Mouse (Mus musculus): ENCODE results near the gene Usp34.
"Not testable (repeated sequence)": the region's sequence is repeated elsewhere in the genome, so short reads cannot be mapped to it uniquely, and the experiment has no call there.

Gene Usp34

DNA sequence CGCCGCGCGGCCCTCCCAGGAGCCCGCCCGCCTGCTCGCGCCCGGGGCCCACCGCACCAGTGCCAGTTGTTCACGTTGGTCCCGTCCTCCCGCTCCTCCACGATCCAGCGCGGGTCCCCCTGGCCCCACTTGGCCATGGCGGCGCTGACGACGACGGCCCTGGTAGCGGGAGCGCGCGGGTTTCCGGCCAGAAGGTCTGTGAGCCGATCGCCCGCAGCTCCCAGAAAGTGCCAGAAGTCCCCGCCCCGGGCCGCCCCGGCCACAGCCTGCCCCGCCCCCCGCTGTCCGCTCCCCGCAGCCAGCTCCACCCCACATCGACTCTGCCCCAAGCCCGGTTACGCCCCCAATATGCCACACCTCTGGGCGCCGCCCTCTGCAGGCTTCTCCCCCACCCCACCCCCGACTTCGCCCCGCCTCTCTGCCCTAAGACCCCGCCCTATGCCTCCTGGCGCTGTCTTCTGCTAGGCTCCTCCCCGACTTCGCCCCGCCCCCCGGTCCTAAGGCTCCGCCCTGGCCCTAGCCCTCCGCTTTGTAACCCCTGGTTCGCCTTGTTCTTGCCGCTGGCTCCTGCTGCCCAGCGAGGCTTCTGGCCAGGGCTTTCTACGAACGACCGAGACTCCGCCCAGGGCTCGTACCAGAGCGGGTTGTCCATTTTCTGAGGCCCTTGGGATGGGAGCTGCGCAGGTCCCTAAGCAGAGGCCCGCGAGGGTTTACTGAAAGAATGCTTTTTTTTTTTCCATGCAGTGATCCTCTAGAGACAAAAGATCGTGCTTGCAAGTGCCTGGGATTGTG lies 191.2 kb downstream of the Usp34 start, which contains the start of gene Ahsa2:
Gene Ahsa2, minus strand, starts transcription at position 313 of the 792 bp plus-strand sequence.
- DNase-seq (ENCODE audit: low spot score), result peak; percentile 98

DNA sequence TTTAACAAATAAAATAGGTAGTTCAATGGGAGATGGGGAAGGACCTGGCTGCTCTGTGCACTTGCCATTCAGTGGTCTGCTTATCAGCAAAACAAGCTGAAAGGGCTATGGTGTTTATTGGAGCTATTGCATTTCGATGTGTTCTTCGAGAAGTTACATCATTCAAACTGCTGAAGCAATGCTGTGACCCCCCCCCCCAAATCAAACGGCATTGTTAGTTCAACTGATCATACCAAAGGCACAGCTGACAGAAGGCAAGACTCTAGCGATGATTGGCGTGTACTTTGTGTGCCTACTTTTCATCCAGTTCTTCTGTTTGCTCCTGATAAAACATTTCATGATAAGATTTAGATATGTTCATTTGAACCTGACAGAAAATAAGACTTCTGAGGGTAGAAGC lies 191.9 kb downstream of the Usp34 start:
- peak; percentile 37 for DNase-seq (ENCODE audit: low spot score)

DNA sequence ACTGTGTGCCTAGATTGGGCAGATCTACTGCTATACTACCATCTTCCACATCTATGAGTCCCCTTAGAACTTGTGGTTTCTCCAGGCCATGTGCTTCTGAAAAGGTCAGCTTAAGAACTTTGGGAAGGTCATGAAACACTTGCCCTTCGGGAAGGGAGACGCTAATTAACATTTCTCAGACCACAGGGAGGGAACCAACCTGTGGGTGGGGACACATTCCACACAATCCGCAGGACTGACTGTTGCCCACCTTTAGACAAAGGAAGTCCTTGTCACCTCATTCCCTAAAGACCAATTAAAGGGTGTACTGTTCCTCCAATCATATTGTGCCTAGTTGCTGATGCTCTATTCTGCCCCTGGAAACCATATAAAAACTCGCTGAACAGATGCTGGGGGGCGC lies 198.1 kb downstream of the Usp34 start:
- not testable (repeated sequence) for DNase-seq (ENCODE audit: low spot score)

DNA sequence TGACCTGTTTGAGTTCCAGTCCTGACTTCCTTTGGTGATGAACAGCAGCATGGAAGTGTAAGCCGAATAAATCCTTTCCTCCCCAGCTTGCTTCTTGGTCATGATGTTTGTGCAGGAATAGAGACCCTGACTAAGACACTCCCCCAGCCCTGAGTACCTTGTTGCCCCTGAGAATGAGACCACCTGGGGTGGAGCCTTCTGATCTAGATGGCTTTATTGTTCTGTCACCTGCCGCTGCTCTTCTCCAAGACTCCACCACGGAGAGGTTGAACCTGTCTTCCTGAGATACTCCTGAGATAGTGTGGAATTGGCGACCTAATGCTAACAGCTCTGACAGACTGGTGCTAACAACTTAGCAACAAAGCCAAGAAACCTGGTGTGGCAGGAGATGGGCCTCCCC lies 208.1 kb downstream of the Usp34 start:
- not testable (repeated sequence) for DNase-seq (ENCODE audit: low spot score)

DNA sequence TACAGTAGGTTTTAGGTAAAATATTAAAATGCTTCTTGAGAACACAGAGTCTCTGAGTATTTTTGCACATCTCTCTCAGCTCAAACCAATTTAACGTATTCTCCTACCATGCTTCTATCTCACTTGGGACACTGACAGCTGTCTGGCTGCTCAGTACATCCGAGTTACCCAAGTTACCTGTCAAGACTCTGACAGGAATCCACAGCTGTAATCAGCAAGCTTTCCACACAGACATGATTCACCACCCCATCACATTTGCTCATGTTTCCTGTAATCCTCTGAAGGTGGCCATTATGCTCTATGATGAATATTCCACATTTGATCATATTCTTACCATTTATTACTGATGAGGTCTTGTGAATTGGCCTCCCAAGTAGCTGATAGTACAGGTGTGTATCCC lies 208.6 kb downstream of the Usp34 start:
- DNase-seq (ENCODE audit: low spot score), result no peak

DNA sequence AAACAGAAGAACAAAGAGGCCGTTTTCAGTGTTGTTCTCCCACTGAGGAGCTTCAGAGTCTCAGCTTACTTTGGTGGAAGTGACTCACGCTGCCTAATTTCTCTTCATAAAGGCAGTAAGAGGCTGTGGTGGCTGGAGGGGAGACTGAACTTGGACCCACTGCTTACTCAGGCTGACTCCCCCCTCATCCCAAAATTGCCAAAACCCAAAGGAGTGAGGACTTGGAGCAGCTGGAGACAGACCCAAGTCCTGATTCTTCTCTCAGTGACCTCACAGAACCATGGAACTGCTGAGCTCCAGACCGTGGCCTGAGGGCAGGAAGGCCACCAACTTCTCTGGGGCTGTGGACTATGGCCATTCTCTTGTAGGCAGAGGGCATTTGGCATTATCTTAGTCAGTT lies 212.3 kb downstream of the Usp34 start:
- DNase-seq (ENCODE audit: low spot score), result no peak

DNA sequence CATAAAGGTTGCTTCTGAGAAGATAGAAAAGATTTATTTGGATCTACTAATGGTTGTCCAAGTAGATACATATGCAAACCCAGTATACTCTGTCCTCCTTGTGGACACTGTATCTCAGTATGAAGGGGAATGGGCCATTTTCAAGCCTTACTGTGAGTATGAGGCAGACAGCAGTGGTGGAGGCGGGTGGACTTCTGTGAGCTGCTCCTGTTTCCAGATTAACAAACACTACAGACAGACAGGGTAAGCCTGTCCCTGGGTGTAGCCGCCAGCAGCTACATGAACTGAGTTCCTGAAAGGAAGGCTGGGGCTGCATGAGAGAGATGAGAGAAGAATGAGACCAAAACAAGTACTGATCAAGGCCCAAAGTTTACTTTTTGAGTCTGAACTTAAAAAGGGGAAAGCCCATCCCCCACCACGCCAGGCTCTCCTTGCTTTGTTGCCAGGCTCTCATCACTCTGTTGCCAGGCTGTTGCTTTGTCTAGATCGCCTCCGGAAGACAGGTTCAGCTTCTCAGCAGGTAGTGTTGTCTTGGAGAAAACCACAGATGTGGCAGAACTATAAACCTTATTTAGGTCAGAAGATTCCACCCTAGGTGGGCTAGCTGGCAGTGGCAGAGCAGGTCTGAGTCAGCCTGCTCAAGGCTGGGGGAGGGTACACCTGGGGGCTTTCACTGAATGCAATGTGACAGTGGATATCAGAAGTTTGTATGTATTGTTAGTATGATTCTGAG lies 213.9 kb downstream of the Usp34 start, which contains the start of gene 1700093K21Rik:
Gene 1700093K21Rik, minus strand, starts transcription at position 683 of the 733 bp plus-strand sequence.
- DNase-seq (ENCODE audit: low spot score), result no peak

DNA sequence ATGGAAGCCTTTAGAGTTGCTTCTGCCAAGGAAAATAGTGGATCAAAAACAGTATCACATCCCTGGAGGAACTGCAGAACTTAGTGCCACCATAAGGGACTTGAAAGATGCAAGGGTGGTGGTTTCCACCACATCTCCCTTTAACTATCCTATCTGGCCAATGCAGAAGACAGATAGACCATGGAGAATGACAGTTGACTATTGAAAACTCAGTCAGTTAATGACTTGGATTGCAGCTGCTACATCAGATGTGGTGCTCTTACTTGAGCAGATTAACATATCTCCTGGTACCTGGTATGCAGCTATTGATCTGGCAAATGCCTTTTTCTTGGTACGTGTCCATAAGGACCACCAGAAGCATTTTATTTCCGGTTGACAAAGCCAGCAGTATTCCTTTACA lies 230.8 kb downstream of the Usp34 start:
- no peak for DNase-seq (ENCODE audit: low spot score)

Data from embryo, embryonic 10.5 days (tissue).